Mouse (Mus musculus) urinary bladder, postnatal 25 days (tissue): Measurements from ENCODE around the gene 5730522E02Rik.

Experiments used
- DNase-seq: peaks from one replicate; pipeline ENCODE4 v3.0.0; 2022; ENCODE audit warnings: low spot score

5730522E02Rik gene

GRCm38 (mm10) chr11:25787691-25788090 lies 422.9 kb downstream of the 5730522E02Rik start:
- DNase-seq = no peak

GRCm38 (mm10) chr11:25772231-25772630 lies 438.3 kb downstream of the 5730522E02Rik start:
- DNase-seq = no peak

DNA sequence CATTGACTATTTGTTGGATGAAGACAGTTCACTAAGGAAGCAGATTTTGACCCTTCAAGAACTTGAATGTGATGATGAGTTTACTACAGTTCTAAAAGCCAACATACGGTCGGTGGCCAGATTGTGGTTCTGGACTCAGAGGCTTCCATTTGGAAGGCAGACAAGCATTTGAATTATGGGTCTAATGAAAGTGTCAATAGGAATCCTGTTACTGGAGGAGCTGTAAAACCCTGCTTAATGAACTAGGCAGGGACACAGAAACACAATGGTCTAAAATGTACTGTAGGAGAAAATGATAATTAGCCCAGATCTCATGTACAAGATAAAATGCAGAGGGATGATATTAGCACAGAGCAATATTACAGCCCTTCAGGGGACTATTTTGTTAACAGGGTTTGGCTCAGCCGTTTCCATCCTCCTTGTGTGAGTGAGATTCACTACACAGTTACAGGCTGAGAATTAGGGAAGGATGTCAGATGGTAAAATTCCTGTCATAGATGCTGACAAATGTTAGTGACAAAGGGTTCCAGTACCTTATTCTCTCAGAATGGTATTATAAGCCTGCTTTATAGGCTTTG lies 439.5 kb downstream of the 5730522E02Rik start:
- DNase-seq = no peak

DNA sequence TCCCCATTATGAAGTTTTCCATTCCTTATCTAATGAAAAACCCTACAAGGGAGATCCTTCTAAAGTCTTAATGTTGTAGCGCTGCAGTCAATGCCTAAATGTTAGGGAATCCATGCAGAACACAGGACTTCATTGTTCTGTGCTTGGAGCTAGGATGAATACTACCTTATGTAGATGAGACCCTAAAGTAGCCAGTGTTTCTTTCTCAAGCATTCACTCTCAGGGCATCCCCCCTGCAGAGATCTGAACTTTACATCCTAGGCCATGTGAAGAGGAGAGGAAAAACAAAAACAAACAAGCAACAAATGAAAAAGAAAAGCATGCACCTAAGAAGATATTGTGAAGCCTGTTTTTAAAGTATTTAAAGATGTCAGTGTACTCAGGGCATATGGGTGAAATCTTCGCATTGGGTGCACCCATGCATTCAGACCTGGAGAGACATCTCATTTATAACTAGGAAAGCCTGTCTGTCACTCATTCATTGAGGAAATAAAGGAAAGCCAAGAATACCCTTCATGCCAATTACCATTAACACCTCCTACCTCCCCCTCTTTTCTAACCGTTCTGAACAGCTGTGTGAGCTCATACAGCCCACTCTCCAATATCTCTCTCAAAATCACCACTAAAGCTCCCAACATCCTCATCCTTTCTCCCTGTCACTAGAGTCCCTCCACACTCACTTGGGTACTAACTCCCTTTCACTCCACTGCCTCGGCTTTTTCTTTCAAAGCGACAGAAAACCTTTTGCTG lies 442.8 kb downstream of the 5730522E02Rik start:
- no peak for DNase-seq

GRCm38 (mm10) chr11:25753156-25753899 lies 457.2 kb downstream of the 5730522E02Rik start:
- DNase-seq = no peak

GRCm38 (mm10) chr11:25752418-25752817 lies 458.1 kb downstream of the 5730522E02Rik start:
- no peak for DNase-seq

- DNase-seq = no peak
Observed at GRCm38 (mm10) chr11:25747098-25747862, 463.3 kb downstream of the 5730522E02Rik start.

GRCm38 (mm10) chr11:25743664-25744063 lies 466.9 kb downstream of the 5730522E02Rik start:
- DNase-seq = no peak

DNA sequence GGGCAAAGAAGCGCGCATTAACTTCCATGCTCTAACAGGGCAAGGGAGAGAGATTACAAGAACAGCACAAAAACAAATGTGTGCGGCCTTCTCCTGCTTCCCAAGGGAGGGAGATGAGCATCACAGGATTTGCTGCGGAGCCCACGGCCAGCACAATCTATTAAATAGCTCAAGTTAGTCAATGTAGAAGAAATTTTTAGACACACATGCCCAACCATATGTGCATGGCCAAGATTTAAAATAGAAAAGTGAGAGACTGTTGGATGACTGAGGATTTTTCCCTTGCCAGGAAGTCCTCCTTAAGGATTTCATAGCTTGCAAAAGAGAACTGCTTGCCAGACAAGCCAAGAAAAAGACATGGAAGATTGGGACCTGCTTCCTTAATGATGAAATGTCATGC lies 473.3 kb downstream of the 5730522E02Rik start:
- no peak for DNase-seq

DNA sequence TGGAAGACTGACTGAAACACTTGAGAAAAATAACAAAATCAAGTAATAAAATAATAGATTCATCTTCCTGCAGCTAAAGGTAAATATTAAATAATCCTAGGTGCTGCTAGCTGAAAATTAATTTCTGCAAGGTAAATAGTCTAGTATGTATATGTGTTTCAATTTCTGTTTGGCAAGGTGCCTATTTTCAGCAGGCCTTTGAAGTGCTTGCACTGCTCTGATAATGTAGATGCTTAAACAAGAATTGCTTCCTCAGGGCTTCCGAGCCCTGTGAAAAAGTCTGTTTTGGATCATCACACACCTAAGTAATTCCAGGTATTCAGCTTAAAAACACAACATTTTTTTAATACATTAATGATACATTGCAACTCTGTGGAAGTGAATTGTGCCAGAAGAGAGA lies 481.1 kb downstream of the 5730522E02Rik start:
- no peak for DNase-seq

- no peak for DNase-seq
Observed at GRCm38 (mm10) chr11:25715447-25716321, 494.9 kb downstream of the 5730522E02Rik start.

DNA sequence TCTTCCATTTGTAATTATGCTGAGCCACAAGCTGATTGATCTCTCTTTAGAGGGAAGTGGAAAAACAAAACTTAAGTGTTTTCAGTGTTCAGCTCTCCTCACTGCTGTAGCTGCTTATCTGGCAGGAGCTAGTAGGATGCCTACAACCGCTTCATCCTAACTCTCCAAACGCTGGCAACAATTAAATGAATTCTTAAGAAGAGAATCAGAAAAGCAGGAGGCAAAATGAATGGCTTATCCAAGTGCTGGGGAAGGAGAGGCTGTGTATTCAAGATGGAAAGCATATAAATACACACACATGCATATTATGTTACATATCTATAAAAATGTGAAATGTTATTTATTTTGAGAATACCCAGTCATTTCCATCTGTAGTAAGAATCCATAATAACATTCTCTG lies 500.0 kb downstream of the 5730522E02Rik start:
- DNase-seq = no peak

- no peak for DNase-seq
Observed at GRCm38 (mm10) chr11:25709892-25710291, 500.7 kb downstream of the 5730522E02Rik start.

DNA sequence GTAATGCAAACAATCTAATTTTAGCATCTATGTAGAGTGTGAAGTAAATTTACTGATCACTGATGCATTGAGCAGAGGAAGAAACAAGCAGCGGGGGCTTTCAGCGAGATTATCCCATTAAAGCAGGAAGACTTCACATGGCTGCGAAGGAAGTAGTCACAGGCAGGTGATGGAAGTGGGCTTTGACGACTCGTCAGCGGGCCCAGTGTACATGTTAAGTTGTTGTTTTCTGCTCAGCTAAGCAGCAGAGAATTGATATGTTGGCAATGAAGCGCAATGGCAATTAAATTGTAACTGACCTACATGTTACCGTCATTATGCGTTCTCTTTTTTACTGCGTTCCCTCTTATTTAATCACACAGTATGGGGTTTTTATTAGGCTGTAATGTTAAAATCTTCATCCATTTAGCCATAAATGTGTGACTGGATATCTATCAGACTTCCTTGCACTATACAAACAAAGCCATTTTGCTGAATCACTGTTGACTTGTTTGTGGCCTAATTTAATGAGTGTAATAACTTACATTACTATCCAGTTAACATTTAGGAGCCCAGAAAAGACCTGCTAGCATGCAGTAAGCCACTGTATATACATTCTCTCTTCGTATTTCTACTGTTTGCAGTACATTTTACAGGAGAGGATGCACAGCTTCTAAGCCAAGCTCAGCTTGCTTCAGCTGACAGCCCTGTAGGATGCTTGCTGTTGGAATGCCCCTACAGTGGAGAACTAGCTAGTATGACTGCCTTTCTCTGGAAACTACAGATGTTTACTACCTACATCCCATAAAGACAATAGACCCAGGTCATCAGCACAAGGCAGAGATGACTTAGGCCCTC lies 506.0 kb downstream of the 5730522E02Rik start:
- no peak for DNase-seq

DNA sequence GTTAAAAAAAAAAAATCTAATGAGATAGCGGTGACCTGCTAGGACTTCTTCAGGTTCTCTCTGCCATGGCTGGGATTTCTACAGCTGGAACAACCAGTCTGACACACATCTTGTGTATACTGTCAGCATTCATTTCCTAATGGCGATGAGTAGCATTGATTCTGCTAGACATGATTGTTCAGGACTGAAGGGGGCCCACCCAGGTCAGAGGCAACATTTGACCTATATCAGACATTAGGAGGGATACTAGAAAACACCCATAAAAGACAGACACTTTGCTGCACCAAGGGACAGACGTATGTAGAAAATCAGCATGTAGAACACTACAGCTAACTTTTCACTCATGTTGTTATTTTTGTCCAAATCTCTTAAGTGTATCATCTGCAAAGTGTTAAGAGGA lies 507.8 kb downstream of the 5730522E02Rik start:
- DNase-seq = no peak

- no peak for DNase-seq
Observed at GRCm38 (mm10) chr11:25697508-25698193, 512.9 kb downstream of the 5730522E02Rik start.

DNA sequence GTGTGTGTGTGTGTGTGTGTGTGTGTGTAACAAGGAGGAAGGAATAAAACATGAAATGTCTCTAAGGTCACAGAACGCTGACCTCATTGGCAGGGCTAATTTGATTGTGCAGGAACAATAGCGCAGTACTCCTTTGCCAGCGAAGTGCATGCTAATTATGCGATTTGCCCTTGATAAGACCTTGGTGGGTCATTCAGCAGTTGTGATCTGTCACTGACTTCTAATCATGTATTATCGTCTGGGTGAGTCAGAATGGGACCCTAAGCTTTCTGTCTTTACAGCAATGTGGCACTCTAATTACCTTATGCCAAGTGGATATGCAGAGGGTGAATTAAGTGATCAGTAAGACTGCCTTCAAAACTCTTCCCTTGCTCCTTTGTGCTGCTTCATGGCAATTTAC lies 514.4 kb downstream of the 5730522E02Rik start:
- no peak for DNase-seq

GRCm38 (mm10) chr11:25684731-25685130 lies 525.8 kb downstream of the 5730522E02Rik start:
- DNase-seq = no peak

- no peak for DNase-seq
Observed at GRCm38 (mm10) chr11:25679856-25680255, 530.7 kb downstream of the 5730522E02Rik start.

GRCm38 (mm10) chr11:25674194-25674593 lies 536.4 kb downstream of the 5730522E02Rik start:
- DNase-seq = no peak
